Mouse (Mus musculus) hindbrain, postnatal 0 days (tissue): Measurements from ENCODE around the gene Med1. TPM values are rescaled to one million over a fixed set of nuclear protein-coding genes. Genes with fewer than 3 reads are reported as not detected.
"Not testable (repeated sequence)": the region's sequence is repeated elsewhere in the genome, so short reads cannot be mapped to it uniquely, and the experiment has no call there.

Source experiments
- ATAC-seq: fragments of 200-750 bp; cut with Nextera tagmentation; 2 replicates; pipeline ENCODE4 v1.8.0; 2017; ENCODE audit warnings: mild to moderate bottlenecking, moderate TSS enrichment, moderate library complexity
- DNase-seq: peaks from one replicate; pipeline ENCODE4 v3.0.0-alpha.2; 2015; ENCODE audit warnings: low spot score
- H3K27ac ChIP-seq: fragments of 300-500 bp; sonication (generic); 2 replicates; pipeline ENCODE4 v1.5.1; 2014; ENCODE audit warnings: mild to moderate bottlenecking
- H3K27me3 ChIP-seq: fragments of 300-500 bp; sonication (generic); 2 replicates; pipeline ENCODE4 v1.6.1; 2014; ENCODE audit warnings: low read length, mixed read lengths; ENCODE audit not compliant: insufficient read depth
- H3K36me3 ChIP-seq: fragments of 300-500 bp; sonication (generic); 2 replicates; pipeline ENCODE4 v1.6.1; 2014; ENCODE audit warnings: low read length, mixed read lengths; ENCODE audit not compliant: insufficient read depth
- H3K4me1 ChIP-seq: fragments of 300-500 bp; sonication (generic); 2 replicates; pipeline ENCODE4 v1.6.1; 2014; ENCODE audit warnings: antibody characterized with exemption, low read length, mixed read lengths; ENCODE audit not compliant: insufficient read depth
- H3K4me2 ChIP-seq: fragments of 300-500 bp; sonication (generic); 2 replicates; pipeline ENCODE4 v1.6.1; 2014; ENCODE audit warnings: low read depth, mild to moderate bottlenecking, low read length, moderate library complexity, mixed read lengths
- H3K4me3 ChIP-seq: fragments of 300-500 bp; sonication (generic); 2 replicates; pipeline ENCODE4 v1.5.1; 2014; ENCODE audit warnings: low read length
- H3K9ac ChIP-seq: fragments of 300-500 bp; sonication (generic); replicated peaks from 2 replicates; pipeline ENCODE4 v1.6.1; 2014; ENCODE audit warnings: mild to moderate bottlenecking, low read length, moderate library complexity, mixed read lengths
- H3K9me3 ChIP-seq: fragments of 300-500 bp; sonication (generic); 2 replicates; pipeline ENCODE4 v1.6.1; 2016; ENCODE audit warnings: low read length, mixed read lengths
- CTCF ChIP-seq: IDR thresholded peaks from 2 replicates; pipeline ENCODE4 v1.5.1; 2016; ENCODE audit warnings: antibody characterized with exemption, control low read depth, low read depth
- WGBS: fragments of 180-500 bp; shearing (Covaris S2); extraction: QIAGEN DNeasy Blood & Tissue Kit; methylation state at CpG from one replicate; pipeline ENCODE4 v1.1.7; 2014; 5-methylcytosine and 5-hydroxymethylcytosine counted together
- polyA plus RNA-seq: library from polyadenylated mRNA; unstranded; fragments of >200 nt; fragmentation: Nextera tagmentation; extraction: Ambion mirVana; gene quantifications from 2 replicates; pipeline ENCODE4 v1.2.1, GENCODE M21; 2015
- total RNA-seq: library from RNA; depleted of rRNA; stranded (reverse); fragments of >200 nt; gene quantifications from 2 replicates; pipeline ENCODE4 v1.2.3, GENCODE M21; 2014; rRNA removed

The Med1 gene
- total RNA-seq (32.7 and 39.5 TPM in 2 replicates), polyA plus RNA-seq (48.9 and 49.0 TPM in 2 replicates)

GRCm38 (mm10) chr11:98192901-98193805 is at the start of gene Med1:
Gene Med1 (minus strand): TSS chr11:98193293.
- Histone ChIP-seq H3K9ac (peak within 1 kb of the TSS; percentile 84), H3K4me1 (peaks cover 12% of the 10 kb centered on the region), H3K4me2 (peak within 1 kb of the TSS; percentile 83), H3K36me3 (no peaks in the 10 kb centered on the region; the same call in 1 of the 2 replicates), H3K27ac (peak within 1 kb of the TSS; percentile 94), H3K27me3 (no peaks in the 10 kb centered on the region), H3K4me3 (peak within 1 kb of the TSS; percentile 86), H3K9me3 (no peaks in the 10 kb centered on the region)
- peak; percentile 97 for ATAC-seq
- DNase-seq = peak; percentile 98
- WGBS = under 1% methylated on average over 52 of the region's 53 CpGs
- TF ChIP-seq CTCF = no peak

DNA sequence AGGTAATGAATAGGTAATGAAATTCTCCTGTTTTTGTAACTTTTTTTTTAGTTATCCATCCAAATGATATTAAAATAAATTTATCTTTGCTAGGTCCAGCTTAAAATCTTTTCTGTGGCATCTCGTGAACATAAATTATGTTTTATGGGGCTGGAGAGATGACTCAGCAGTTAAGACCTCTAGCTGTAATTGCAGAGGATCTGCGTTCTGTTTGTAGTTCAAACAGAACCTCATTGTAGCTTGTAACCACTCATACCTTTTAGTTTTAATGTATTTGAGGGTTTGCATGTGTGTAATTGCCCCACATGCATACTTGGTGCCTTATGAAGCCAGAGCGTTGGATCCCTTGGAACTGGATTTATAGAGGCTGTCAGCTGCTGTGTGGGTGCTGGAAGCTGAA is 45.9 kb upstream of the Med1 start:
- WGBS = 96% methylated on average over 3 of the region's 3 CpGs
- no peak for TF ChIP-seq CTCF
- no peak for ATAC-seq
- H3K36me3 ChIP-seq = peaks cover 25% of the 10 kb centered on the region
- H3K4me2 ChIP-seq = no peak overlapping the region
- no peak for DNase-seq
- H3K27me3 ChIP-seq = no peaks in the 10 kb centered on the region
- H3K4me3 ChIP-seq = no peak overlapping the region
- H3K4me1 ChIP-seq = no peaks in the 10 kb centered on the region
- no peak overlapping the region for H3K27ac ChIP-seq
- H3K9me3 ChIP-seq = no peaks in the 10 kb centered on the region
- H3K9ac ChIP-seq = no peak overlapping the region

DNA sequence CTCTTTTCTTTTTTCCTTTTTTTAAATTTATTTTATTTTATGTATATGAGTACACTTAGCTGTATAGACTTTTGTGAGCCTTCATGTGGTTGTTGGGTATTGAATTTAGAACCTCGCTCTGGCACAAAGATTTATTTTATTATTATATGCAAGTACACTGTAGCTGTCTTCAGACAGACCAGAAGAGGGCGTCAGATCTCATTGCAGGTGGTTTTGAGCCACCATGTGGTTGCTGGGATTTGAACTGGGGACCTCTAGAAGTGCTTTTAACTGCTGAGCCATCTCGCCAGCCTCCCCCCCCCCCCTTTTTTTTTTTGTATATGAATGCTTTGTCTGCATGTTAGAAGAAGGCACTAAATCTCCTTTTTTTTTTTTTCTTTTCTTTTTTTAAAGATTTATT is 45.3 kb upstream of the Med1 start:
- TF ChIP-seq CTCF = no peak
- Histone ChIP-seq H3K4me3 (no peak overlapping the region), H3K27me3 (no peaks in the 10 kb centered on the region), H3K4me2 (no peak overlapping the region), H3K36me3 (peaks cover 20% of the 10 kb centered on the region), H3K9me3 (no peaks in the 10 kb centered on the region), H3K4me1 (no peaks in the 10 kb centered on the region), H3K9ac (no peak overlapping the region), H3K27ac (no peak overlapping the region)
- WGBS = 89% methylated on average over 3 of the region's 3 CpGs
- ATAC-seq = no peak
- no peak for DNase-seq

DNA sequence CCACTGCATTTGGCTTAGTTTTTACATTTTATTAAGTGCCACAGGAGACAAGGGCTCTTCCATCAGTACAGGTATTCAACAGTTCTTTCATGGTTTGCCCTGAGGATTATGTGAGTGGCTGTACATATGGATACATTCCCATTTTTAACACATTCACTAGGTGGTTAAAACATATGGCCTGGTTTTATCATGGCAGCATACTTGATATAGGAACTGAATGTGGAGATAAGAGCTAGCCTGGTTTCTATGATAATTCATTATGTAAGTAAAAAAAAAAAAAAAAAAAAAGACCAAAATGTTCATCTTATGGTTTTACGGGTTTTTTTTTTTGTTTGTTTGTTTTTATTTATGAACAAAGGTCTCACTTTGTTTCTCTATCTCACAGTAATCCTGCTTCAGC is 33.3 kb upstream of the Med1 start:
- 100% methylated on average over 1 of the region's 1 CpGs for WGBS
- Histone ChIP-seq H3K4me2 (no peak overlapping the region), H3K9ac (no peak overlapping the region), H3K27me3 (no peaks in the 10 kb centered on the region), H3K27ac (no peak overlapping the region), H3K36me3 (peaks cover 29% of the 10 kb centered on the region), H3K9me3 (no peaks in the 10 kb centered on the region), H3K4me3 (no peak overlapping the region), H3K4me1 (no peaks in the 10 kb centered on the region)
- TF ChIP-seq CTCF = no peak
- DNase-seq (no peak), ATAC-seq (no peak)

DNA sequence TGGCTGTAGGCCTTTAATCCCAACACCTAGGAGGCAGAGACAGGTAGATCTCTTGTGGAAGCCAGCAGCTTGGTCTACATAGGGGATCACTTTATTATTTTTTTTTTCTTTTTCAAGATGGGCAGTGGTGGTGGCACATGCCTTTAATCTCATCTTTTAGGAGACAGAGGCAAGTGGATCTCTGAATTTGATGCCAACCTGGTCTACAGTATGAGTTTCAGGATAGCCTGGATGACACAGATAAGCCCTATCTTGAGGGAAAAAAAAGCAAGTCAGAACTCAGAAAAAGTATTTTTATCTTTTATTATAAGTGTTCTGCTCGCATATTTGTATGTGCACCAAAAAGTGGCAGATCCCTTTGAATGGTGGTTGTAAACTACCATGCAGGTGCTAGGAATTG is 20.2 kb upstream of the Med1 start:
- Histone ChIP-seq H3K4me1 (no peaks in the 10 kb centered on the region), H3K9ac (no peak overlapping the region), H3K9me3 (no peaks in the 10 kb centered on the region), H3K36me3 (peaks cover 14% of the 10 kb centered on the region; the same call in 1 of the 2 replicates), H3K4me3 (no peak overlapping the region), H3K27me3 (no peaks in the 10 kb centered on the region), H3K4me2 (no peak overlapping the region), H3K27ac (no peak overlapping the region)
- WGBS = 94% methylated on average over 1 of the region's 1 CpGs
- ATAC-seq (no peak), DNase-seq (no peak)
- TF ChIP-seq CTCF = no peak

DNA sequence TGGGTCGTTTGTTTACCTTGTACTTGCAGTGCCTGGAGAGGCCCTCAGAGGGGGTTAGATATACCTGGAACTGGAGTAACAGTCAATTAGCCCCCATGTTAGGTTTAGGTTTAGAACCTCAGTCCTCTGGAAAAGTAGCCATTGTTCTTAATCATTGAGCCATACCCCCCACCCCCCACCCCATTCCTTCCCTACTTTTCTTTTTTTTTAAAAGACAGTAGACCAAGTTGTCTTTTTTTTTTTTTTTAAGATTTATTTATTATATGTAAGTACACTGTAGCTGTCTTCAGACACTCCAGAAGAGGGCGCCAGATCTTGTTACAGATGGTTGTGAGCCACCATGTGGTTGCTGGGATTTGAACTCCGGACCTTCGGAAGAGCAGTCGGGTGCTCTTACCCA is 16.6 kb upstream of the Med1 start:
- not testable (repeated sequence) for H3K27ac ChIP-seq, H3K36me3 ChIP-seq, ATAC-seq, H3K9ac ChIP-seq, H3K4me3 ChIP-seq, H3K4me1 ChIP-seq, H3K9me3 ChIP-seq, H3K27me3 ChIP-seq, H3K4me2 ChIP-seq, DNase-seq
- 84% methylated on average over 5 of the region's 5 CpGs for WGBS

DNA sequence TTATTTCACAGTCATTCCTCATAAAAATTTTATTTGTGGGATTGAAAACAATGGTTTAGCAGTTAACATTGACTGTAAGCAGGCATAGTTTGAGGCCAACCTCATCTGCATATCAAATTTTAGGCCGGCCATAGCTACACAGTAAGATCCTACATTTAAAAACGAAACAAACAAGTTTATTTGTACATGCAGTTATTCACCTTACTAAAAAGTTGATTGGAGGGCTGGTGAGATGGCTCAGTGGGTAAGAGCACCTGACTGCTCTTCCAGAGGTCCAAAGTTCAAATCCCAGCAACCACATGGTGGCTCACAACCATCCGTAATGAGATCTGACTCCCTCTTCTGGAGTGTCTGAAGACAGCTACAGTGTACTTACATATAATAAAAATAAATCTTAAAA is 13.2 kb upstream of the Med1 start:
- not testable (repeated sequence) for H3K27me3 ChIP-seq, H3K4me3 ChIP-seq, H3K27ac ChIP-seq, ATAC-seq, H3K4me1 ChIP-seq, H3K9ac ChIP-seq, DNase-seq, H3K36me3 ChIP-seq, H3K9me3 ChIP-seq
- 81% methylated on average over 3 of the region's 3 CpGs for WGBS
- peak overlapping the region; percentile 98; the same call in 1 of the 2 replicates for H3K4me2 ChIP-seq
